Mouse (Mus musculus) thymus, postnatal 0 days (tissue): Measurements from ENCODE around the gene Hmgb1. TPM values are rescaled to one million over a fixed set of nuclear protein-coding genes. Genes with fewer than 3 reads are reported as not detected.
A peak's percentile ranks its signal among the peaks of the same experiment; 100 is the strongest.

Source experiments
- DNase-seq: peaks from one replicate; pipeline ENCODE4 v3.0.0-alpha.2; 2015; ENCODE audit warnings: low spot score
- polyA plus RNA-seq: library from polyadenylated mRNA; unstranded; fragments of >200 nt; fragmentation: Nextera tagmentation; extraction: Ambion mirVana; gene quantifications from 2 replicates; pipeline ENCODE4 v1.2.1, GENCODE M21; 2015

The Hmgb1 gene
- polyA plus RNA-seq, 1 experiment from 2014 or later, result 2,714 TPM

DNA sequence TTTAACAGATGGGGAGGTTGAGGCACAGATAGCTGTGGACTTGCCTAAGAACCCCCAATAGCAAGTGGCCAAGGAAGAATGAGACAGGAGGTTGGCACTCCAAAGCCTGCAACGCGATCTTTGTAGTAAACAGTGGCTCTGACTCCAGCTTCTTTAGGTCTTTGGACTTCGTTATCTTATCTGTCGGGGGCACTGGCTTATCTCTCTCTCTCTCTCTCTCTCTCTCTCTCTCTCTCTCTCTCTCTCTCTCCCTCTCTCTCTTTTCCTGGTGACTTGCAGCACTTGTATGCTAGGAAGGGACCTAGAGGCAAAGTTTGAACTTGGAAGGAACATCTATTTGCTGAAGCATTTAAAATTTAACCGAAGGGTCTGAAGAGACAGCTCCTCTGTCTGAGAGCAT is 155.9 kb downstream of the Hmgb1 start:
- DNase-seq, result no peak

GRCm38 (mm10) chr5:149027389-149027788 is 156.9 kb downstream of the Hmgb1 start:
- DNase-seq, result no peak

- DNase-seq, result no peak
Observed at GRCm38 (mm10) chr5:149021120-149021519, 163.2 kb downstream of the Hmgb1 start.

GRCm38 (mm10) chr5:149020681-149021062 is 163.6 kb downstream of the Hmgb1 start:
- DNase-seq, result peak; percentile 51

- DNase-seq, result no peak
Observed at GRCm38 (mm10) chr5:149020059-149020680, 164.1 kb downstream of the Hmgb1 start.

- DNase-seq, result no peak
Observed at GRCm38 (mm10) chr5:149017666-149018415, 166.4 kb downstream of the Hmgb1 start.

DNA sequence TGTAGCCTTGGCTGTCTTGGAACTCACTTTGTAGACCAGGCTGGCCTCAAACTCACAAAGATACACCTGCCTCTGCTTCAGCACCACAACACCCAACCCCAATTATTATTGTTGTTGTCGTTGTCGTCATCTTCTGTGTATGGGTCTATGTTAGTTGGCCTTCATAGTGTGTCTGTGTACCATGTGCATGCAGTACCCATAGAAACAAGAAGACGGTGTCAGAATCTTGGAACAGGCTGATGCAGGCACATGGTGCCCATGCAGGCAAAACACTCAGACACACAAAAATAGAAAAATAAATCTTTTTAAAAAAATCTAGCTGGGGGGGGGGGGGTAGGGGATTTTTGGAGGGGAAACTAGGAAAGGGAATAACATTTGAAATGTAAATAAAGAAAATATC is 167.1 kb downstream of the Hmgb1 start:
- DNase-seq, result no peak

GRCm38 (mm10) chr5:149016261-149016660 is 168.0 kb downstream of the Hmgb1 start:
- DNase-seq, result no peak

DNA sequence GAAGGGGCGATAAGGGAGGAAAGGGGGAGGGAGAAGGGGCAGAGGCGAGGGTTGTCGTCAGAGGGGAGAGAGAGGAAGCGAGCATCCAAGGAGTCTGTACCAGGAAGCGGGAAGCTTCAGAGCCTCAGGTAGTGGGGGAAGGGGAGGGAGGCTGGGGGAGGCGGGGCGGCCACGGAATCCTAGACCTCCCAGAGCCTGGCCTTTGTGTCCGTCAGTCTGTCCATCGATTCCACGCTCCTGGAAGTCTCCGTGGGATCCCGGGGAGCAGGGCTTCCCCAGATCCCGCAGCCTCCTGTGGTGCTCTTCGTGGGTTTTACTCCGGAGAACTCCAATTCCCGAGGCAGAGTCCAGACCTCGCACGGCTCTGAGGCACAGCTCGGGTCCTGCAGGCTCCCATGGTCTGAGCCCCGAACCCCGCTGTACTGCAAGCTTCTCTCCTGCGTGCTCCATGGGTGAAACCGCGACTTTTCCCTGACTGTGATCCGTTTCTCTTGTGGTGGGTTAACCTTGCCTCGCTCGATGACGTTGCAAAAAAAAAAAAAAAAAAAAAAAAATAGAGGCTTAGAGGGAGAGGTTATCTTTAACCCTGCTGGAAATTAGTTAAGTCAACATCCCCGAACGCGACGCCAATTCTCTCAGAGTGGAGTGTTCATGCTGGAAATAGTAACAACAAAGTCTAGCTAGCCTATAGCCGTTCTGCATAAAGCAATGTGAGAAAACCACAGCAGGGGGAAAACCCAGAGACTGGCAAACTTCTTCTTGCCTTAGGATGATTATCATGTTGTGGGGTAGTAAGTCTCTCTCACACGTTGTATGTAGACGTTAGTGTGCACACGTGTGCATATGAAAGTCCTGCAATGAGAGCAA is 168.7 kb downstream of the Hmgb1 start:
- DNase-seq, result peak; percentile 67

- peak; percentile 34 for DNase-seq
Observed at GRCm38 (mm10) chr5:149014600-149015268, 169.6 kb downstream of the Hmgb1 start.

DNA sequence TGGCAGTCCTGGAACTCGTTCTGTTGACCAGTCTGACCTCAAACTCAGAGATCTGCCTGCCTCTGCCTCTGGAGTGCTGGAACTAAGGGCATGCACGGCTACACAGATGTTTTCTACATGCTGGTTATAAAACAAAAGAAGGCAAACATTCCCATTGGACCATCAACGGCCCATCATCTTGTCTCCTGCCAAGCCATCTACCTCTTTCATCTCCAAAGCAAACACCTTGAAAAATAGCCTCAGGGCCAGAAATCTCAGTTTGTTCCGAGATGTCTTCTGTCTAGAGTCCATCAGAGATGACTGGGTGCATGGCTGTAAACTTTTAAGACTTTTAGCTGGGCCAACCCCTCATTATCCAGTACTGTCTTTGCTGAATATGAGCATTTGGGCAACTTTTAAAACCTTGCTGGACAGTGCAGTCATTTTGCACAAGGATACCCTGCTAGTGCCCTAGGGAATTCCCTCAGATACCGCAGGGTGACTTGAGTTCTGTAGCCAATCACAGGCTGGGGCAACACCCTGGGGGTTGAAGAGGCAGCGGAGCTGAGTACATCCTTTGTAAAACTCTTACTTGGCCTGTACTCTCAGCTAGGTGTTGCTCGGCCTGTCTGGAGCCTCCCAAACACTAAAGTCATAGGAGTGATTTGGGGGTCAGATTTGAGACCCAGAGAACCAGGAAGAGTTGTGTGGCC is 170.3 kb downstream of the Hmgb1 start:
- DNase-seq, result peak; percentile 29

GRCm38 (mm10) chr5:149009111-149009510 is 175.2 kb downstream of the Hmgb1 start:
- DNase-seq, result no peak

- no peak for DNase-seq
Observed at GRCm38 (mm10) chr5:149007295-149007646, 177.0 kb downstream of the Hmgb1 start.

DNA sequence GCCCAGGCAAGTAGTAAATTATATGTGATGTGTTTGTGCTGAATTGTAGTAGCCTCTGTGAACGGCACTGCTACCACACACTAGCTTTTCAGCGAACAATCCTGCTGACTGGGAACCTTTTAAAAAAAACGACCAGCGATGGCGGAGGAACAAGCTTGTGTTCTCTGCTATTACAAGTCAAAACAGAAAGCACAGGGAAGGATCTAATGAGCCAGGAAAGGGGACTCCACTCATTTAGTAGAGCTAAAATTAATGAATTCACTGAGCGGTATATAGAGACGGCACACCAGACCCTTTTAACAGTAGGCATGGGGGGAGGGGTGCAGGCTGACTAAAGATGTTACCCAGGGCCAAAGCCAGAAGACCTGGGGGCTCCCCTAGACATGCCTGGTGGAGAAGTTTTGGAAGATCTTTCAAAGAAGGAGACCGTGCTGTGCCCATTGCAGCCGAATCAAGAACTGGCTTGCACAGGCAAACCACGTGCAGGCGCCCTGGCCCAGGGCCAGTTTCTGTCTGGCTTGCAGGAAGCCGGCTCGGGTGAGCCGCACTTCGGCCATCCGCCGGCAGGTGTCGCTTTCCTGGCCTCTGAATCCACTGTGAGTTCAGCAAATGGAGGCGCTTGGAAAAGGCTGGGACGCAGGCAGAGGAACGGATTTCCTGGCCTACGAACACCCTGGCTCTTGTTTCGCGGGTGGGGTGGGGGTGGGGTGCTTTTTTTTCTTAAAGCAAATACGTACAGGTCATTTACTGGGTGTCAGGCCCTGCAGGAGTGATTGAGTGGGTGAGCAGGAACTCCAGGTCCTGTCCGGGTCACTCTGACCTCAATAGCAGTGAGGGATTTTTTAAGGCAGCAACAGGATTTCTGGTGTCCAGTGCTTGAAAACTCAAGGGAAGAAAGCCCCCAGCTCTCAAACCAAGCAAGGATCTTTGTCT is 177.7 kb downstream of the Hmgb1 start:
- DNase-seq, result peak; percentile 92

- DNase-seq, result peak; percentile 23
Observed at GRCm38 (mm10) chr5:149005701-149006361, 178.5 kb downstream of the Hmgb1 start.

- no peak for DNase-seq
Observed at GRCm38 (mm10) chr5:149005083-149005482, 179.2 kb downstream of the Hmgb1 start.

DNA sequence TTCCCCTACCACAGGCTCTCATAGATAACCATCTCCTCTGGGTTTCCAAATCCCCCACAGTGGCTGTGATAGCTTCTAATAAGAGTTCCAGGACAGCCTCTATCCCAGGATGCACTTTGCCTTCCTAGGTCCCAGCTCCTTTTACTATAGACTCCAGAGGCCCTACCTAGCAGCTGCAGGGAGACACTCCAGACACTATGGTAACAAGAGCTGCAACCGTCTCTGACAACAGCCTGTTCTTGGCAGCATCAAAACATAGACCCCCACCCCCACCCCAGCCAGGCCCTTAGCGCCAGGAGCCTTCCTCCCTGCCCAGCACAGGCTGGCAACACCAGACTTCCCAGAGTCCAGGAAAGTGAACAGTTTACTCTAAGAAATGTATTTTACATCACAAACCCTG is 181.2 kb downstream of the Hmgb1 start:
- no peak for DNase-seq

DNA sequence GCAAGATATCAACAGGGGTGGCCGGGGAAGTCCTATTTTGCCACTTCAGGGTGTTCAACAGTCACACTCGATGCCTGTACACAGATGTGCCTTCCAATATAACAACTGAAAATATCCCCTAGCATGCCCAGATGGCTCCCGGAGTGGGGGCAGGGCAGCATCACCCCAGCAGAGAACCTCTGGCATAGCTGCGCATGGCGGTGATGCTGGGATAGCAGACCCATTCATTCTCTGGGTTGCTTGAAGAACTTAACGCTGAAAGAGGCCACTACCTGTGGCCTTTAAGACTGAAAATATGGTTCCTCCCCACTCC is 181.5 kb downstream of the Hmgb1 start:
- DNase-seq, result no peak

DNA sequence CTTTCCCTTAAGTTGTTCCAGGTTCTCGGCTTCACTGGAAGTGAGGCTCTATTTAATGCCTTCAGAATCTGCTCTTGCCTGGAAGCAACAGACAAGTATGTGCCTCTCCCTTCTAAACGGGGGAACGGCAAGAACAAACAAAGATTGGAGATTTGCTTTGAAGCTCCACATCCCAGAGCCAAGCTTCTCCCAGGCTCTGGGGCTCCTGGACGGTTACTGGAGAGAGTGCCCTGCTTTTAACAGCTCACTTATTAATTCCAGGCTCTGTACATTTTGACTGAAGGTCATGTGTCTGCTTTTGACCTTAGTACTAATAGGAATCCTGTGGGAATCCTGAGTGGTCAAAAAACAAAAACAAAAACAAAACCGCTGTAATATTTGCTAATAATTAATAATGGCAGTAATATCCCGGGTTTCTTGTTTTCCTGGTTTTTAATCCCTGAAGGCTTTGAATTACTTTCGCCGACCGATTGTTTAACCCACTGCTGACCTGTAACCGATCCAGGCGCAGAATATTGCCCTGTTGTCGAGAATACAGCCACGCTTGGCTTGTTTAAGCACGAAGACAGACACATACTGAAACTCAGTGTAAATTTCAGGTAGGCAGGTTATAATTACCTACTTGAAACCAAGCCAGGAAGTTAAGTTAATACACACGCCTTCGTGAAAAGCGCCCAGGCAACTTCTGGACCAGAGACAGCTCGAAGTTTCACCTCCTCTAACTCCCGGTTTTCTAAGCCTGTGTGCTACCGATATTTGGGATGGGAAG is 182.1 kb downstream of the Hmgb1 start:
- DNase-seq, result no peak
